Mouse (Mus musculus): ENCODE data around the gene Gm42420.

The Gm42420 gene

DNA sequence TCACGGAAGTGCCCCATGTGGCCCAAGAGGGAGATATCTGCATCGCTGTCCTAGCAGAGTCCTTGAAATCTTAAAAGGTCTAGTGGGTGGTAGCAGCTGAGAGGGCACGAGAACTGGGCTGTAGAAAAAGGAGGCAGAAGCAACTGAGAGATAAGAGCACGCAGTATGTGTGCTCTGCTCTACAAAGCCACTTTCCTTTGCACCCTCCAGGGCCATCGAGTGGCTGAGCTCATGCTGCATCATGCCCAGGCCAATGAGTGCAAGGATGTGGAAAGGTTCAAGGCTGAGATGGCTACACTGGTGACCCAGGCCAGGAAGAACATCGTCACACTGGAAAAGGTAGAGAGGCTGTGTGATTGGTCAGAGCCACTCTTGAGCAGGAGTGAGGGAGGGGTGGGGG lies at the start of gene Gm42420:
Gene Gm42420 (plus strand): TSS at position 237 of the 400 bp plus-strand sequence.
- DNase-seq = no peak

DNA sequence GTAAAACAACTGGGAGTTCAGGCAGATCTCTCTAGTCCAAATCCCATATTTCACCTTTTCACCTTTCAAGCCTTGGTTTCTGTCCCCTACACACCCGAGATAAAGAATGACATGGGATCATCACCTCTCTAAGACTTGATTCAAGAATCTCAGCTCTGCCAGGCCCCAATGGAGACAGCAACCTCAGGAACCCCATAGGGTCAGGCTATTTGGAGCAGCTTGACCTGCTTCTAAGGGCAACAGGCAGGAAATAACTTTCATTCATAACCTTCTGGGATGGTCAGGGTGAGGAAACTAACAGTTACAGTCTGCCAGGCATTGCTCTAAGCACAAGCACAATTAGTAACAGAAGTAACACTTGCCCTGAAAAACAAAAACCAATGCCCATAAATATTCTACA lies 48.9 kb upstream of the Gm42420 start:
- DNase-seq = no peak

DNA sequence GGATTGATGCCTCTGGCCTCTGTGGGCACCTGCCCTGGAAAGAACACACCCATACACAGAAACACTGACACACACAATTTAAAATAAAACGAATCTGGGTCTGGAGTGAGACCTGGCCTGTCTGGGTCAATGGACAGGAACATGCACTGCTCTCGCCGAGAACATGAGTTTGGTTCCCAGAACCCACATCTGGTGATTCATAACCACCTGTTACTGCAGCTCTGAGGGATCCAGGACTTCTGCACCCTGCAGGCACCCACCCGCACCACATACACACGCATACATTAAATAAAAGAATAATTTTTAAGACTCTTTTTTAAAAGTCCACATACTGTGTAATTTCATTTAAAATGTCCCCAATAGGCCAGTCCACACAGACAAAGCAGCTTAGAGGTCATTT lies 48.3 kb upstream of the Gm42420 start:
- DNase-seq = no peak

DNA sequence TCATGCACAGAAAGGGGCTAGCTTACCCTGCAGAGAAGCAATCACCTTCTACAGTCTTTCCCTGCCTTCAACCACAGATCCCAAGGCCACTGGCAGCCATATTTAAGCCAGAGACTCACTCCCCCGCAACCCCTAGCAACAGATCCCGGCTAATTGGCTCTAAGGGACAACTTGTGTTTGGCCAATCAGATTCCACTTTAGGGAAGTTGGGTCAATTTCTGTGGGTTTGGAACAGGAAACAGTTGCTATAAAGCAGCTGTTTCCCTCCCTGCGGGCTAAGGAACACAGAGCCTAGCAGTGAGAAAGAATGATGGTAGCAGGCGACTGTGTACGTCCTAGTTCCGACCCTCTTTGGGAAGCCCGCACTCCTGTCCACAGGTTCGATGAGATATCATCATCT lies 47.3 kb upstream of the Gm42420 start:
- DNase-seq = no peak

DNA sequence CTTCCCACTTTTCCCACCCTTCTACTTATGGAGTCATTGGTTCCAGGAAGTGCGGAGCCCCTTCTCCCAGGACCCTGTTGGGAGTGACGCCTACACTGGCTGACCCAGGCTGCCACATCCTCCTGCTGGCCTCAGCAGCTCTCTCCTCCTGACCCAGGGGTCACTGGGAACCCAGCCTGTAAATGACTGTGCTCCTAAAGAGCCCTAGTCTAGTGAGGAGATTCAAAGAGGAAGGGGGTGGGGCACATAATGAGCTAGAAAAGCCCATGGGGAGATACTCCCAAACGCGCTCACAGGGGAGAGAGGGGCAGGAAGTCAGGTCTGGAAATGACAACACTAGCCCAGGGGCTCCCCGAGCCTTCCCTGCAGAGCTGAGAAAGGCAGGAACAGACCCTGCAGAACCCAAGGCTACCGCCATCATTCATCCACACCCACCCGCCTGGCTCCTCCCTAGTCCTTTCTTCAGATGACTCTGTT lies 45.8 kb upstream of the Gm42420 start:
- DNase-seq = peak; percentile 36 to 70

DNA sequence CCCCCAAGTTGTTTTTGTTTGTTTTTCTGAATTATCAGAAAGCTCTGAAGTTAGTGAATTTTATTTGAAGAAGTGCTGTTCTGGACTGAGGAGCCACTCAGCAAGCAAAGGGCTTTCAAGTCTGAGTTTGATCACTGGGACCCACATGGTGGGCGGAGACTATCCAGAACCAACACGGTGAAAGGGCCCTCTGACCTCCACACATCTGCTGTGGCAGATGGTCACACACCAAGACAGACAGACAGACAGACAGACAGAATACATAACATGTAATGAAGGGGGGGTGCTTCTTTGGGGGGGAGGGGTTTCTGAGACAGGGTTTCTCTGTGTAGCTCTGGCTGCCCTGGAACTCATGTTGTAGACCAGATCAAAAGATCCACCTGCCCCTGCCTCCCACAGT lies 45.0 kb upstream of the Gm42420 start:
- DNase-seq = no peak

DNA sequence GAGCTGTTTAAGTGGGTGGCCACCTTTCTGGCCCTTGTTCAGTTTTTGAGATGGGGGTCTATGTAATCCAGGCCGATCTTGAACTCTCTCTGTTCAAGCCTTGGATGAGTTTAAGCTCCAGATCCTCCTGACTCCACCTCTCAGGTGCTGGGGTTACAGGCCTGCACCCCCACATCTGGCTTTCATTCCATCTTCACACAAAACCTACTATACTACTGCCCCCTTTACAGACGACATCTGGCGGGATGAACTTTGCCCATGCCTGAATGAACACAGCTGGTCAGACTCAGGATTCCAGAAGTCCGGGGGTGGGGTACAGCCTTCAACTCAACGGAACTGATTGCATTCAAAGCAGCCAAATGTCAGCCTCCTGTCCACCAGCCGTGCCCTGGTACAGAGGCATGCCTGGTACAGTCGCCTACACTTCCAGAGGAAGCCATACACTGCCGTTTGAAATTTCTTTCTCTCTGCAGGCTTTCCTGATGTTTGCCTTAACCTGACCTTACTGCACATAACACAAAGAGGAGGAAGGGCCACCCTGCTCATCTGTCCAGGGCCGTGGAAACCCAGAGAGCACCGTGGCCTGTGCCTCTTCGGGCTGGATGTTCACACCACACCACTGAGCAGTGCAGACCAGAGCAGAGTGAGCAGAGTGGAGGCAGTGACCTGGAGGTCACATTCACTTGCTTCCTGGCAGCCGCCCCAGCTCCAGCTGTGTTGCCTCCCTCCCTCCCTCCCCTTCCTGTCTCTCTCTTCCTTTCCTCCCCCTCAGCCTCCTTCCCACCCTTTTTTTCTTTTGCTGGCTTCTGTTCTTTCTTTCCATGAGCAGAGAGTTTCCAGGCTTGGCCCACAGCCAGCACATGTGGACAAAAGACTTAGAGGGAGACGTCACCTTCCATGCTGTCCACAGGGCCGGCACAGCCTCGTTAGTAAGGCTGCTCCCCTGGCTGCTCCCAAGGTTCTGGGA lies 42.6 kb upstream of the Gm42420 start:
- peak; percentile 48 to 62 for DNase-seq

DNA sequence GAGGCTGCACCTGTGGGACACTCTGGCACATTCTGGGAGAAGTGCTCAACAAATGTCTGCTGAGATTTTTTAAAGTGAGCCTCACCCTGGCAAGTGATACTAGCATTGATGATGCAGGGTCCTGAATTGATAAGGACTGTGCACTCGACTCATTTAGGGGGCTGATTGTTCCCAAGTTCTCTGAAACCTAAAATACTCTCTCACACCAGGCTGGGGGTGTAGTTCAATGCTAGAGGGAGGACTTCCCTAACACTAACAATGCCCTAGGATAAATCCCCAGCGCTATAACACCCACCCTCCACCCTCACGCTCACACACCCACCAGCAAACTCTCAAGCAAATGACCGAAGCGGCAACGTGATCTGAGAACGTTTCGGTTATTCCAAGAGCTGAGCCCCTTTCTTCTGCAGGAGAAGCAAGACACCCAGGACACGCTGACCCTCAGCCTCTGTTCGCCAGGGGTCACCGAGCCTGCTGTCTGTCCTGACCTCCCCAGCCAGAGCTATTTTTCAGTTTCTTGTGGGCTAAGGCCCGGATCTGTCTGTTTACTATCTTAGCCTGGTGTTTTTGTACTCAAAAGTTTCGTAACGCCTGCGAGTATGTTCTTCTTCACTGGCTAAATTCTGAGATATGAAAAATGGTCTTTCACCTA lies 41.7 kb upstream of the Gm42420 start:
- DNase-seq = no peak

DNA sequence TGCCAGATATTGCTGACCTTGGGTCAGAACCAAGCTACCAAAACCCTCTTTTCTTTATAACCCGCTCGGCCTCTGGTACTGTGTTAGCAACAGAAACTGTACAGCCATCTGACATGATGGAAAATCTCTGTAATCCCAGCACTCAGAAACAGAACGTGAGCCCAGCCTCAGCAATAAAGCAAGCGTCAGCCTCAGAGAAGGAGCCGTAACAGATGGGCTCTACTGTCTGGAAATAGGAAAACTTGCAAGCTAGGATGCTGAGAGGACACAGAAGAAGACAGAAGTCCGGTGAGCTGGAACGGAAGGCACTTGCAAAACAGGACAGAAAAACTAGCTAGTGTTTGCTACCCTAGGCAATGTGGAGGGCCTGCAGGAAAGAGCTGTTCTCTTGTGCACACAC lies 40.1 kb upstream of the Gm42420 start:
- no peak for DNase-seq

DNA sequence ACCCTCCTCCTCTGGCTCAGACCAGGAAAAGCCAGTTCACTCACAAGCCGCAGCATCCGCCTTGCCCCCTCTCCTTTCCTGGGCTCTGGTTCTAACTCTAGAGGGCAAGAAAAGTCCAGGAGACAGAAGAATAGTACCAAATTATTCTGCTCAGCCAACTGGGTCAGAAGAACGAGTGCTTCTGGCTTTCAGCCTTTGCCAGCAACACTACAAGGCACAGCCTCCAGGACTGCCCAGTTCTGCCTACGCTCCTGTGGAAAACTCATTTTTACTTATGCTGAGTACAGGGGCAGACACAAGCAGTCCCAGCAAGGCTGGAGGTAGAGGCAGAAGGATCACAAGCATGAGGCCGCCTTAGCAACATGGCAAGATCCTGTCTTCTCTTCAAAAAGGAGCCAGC lies 37.5 kb upstream of the Gm42420 start:
- no peak for DNase-seq

DNA sequence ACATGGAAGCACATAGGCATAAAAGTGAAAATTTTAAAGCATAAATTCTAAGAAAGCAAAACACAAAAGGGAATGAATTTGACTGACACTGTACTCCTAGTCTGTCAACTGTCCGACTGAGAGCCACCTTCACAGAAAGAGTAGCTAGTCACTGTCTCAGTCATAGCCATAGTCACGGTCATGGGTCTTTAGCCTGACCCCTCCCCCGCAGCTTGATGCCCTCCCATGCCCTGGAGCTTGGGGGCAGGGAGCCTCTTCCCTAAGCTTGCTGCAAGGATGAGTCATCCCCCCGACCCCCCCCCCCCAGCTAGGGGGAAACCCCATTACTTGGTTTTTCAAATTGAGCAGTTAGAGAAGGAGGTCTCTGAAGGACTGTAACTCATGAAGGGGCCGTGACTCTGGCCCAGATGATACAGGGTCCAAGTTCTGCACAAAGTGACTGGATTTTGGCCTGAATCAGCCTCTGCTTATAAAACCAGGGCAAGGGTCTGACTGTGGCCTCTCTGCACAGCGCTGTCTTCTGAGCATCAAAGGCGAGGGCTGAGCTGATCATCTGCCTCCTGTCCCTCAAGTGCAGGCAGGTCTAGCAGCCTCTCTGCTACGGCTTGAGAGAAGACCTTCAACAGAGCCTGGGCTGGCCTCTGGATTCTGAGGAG lies 33.4 kb upstream of the Gm42420 start:
- no peak for DNase-seq

DNA sequence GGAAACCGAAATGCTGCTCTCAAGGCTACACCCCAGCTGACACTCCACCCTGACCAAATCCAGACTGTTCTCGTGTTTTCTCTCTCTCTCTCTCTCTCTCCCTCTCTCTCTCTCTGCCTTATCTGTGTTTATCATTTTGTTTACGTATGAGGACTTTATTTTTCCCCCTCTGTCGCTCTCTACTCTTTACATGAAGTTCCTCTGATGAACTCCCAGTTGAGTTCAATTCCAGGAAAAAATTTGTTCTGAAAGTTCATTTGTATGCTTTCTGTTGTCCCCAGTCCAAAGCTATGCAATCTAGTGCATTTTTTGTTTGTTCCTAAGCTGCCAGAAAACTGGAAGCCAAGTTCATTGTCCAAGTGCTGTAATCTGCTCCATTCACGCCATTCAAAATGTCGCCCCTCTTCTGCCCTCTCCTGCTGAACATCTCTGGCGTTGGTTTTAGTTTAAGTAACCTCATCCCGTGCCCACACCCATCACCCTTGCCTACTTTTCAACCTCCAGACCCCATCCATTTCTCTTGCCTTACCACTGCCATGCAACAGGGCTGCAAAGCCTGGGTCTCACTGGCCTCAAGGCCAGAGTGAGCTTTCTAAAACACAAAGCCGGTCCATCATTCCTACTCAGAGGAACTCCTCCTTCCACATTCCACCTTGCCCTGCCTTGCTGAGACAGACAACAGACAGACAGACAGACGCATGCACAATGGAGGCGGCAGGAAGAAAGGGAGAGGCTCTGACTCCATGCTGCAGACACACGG lies 30.5 kb upstream of the Gm42420 start:
- DNase-seq = no peak

DNA sequence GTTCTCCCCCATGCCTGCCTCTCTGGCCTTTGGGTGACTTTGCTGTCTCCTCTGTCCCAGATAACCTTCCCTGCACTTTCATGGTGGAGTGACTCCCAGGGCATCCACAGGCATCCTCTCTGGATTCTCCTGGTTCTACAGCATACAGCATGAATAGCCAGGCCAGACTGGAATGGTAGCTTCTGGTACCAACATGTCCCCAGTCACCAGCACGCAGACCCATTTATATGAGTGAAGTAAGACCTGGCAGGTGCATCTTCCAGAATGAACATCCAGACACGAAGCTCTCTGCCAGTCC lies 30.0 kb upstream of the Gm42420 start:
- DNase-seq = no peak

DNA sequence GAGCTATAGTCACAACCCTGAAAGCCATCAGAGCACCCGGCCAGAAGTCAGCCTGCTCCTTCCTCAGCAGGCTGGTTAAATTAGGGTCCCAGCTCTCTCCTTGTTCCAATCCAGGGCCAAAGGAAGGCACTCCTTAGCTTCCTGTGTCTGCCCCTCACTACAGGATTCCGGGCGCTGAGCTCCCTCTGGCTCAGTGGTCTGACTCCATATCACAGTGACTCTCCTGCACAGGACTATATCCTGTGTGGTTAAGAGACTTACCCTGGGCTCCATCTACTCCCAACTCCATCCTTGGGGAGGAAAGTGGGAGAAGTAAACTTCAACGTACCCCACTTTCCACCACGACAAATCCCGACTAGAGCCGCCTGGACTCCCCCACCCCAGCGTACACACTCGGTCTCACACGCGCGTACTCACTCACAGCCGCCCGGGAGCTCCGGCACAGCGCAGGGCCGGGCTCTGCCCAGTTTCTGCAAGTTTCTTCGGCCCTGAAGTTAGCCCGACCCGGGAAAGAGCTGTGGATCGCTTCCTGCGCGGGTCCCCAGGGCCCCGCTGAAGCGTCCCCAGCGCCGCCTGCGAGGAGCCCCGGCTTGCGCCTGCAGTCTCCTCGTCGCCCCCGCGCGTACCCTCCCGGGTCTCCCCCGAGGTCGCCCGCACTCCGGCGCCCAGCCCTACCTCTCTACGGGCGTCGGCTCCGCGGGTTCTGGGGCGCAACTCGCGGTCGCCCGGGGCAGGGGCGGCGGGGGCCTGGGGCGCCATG lies 28.5 kb upstream of the Gm42420 start:
- peak in 1 of 2 experiments; percentile 6 for DNase-seq

DNA sequence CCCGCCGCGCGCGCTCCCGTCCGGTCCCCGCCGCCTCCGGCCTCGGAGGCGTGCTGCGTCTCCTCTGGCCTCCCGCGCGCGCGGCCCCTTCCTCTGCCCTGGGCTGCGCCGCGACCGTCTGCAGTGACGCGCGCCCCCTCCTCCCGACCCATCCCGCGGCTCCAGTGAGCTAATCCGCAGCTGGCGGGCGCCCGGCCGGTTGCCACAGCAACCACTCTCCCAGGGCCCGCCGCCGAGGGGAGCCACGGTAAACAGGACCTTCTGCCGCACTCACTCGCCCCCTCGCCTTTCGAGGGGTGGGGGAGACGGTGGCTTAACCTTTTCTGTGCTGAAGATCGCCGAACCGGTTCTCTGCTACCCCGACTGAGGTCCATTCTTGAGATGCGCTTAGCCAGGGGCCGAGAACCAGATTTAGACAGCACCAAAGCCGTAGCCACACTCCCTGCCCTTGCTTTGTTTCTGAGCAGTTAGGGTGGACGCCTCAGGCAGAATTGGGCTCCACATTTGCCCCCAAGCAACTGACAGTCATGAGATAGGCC lies 27.8 kb upstream of the Gm42420 start, which contains the start of gene Dennd2a:
Gene Dennd2a (minus strand): TSS at position 145 of the 539 bp plus-strand sequence.
- DNase-seq = peak in 1 of 2 experiments; percentile 15

DNA sequence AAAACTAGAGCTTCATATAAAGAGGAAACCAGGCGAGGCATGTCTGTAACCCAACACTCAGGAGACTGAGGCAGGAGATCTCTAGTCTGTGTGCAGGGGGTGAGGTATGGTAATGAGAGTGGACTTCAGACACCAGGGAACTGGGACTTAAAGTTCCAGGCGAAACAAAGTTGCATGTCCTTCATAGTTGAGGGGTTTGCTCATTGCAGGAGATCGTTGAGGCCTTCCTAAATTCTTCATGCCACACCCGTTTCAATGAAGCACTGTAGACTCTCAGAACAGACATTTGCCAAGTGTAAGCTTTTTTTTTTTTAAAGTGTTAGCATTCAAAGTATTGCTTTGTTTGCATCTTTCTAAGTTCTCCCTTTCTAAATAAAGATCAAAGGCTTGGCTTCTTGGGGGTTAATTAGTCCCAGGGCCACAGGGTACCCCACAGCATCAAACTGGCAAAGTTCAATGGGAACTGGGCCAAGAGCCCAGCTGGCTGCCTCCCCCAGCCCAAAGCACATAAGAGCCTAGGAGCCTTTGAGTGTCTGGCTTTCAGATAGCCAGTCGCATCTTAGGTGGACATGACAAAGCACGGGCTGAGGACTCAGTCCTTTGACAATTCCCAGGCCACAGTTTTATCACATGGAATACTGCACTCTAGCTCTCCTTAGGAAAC lies 26.1 kb upstream of the Gm42420 start:
- no peak for DNase-seq

DNA sequence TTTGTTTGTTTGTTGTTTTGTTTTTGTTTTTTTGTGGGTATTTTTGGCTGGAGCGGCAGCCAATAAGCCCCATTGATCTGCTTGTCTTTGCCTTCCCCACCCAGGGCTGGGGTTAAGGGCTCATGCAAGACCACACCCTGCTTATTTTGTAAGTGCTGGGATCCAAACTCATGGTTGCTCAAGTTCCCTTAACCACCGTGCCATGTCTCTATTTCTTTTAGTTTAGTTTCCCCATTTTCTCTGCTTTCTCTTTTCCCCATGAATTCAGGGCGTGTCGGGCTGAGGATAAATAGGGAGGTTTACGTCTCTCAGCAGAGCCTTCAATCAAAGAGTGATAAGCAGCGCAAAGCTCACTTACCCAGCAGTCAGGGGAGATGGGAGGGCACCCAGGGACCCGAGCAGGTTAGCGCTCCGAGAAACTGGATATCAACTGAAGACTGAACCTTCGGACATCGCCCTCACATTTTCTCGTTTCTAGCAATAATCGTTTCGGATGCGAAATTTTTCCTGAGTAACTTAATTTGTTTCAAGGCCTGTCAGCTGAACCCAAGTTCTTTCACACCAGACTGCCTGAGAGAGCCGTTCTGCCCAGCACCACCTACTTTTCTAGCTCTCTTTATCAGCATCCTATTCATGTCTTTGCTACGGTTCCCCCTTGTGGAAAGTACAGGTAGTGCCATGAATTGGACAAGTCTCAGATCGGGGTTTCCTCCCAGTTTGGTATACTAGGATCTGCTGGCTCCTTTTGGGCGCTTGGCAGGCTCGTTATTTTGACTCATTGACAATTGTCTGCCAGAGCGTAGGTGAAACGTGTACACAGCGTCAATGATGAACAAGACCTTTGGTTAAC lies 23.2 kb upstream of the Gm42420 start:
- DNase-seq = peak; percentile 74 to 87

DNA sequence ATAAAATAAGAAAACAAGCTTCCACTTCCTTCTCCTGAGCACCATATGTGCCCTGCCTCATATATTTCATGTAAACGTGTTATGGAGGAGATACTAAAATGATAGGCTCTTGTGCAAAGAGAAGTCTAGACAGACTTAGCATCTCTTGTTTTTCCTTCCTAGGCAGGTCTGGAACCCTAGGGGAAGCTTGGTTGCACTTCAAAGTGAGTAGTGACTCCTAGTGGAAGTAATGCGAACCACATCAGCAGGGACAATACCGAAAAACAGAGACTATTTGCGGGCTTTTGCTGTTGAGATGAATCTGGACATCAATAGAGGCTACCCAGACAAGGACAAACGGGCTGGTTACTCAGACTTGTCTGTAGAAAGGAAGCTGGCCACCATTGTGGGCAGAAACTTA lies 18.0 kb upstream of the Gm42420 start:
- peak in 1 of 2 experiments; percentile 32 for DNase-seq

DNA sequence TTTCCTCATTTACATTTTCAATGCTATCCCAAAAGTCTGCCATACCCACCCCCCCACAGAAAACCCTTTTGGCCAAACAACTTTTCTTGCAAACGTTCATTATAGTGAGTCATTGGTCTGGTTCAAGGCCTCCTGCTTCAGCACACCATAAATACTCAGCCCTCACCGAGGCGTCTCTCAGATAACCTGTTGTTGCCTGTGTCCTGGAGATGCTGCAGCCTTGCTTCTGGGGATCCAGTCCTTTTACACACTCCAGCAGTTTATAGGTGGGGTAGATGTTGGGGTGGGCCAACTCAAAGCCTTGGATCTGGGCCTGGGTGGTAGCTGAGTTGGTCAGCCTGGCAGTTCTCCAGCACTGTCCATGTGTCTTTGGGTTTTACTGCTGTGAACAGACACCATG lies 15.1 kb upstream of the Gm42420 start:
- no peak for DNase-seq
